Mouse (Mus musculus): ENCODE measurements around the gene Pgm2l1.
"Not testable (repeated sequence)": the region's sequence is repeated elsewhere in the genome, so short reads cannot be mapped to it uniquely, and the experiment has no call there.

Pgm2l1 gene

GRCm38 (mm10) chr7:100230646-100231045 is 3.5 kb downstream of the Pgm2l1 start:
- DNase-seq = no peak

- no peak for DNase-seq
Measured at GRCm38 (mm10) chr7:100231661-100232060, 4.5 kb downstream of the Pgm2l1 start.

GRCm38 (mm10) chr7:100233681-100234080 is 6.5 kb downstream of the Pgm2l1 start:
- DNase-seq = no peak

- DNase-seq = peak; percentile 65
Measured at GRCm38 (mm10) chr7:100234264-100234885, 7.2 kb downstream of the Pgm2l1 start.

GRCm38 (mm10) chr7:100238271-100238670 is 11.1 kb downstream of the Pgm2l1 start:
- DNase-seq = no peak

GRCm38 (mm10) chr7:100240601-100241000 is 13.4 kb downstream of the Pgm2l1 start:
- no peak for DNase-seq

- DNase-seq = no peak
Measured at GRCm38 (mm10) chr7:100243007-100243406, 15.8 kb downstream of the Pgm2l1 start.

- DNase-seq = no peak
Measured at GRCm38 (mm10) chr7:100244225-100244624, 17.0 kb downstream of the Pgm2l1 start.

GRCm38 (mm10) chr7:100245176-100245575 is 18.0 kb downstream of the Pgm2l1 start:
- no peak for DNase-seq

- DNase-seq = no peak
Measured at GRCm38 (mm10) chr7:100250667-100251066, 23.5 kb downstream of the Pgm2l1 start.

- no peak for DNase-seq
Measured at GRCm38 (mm10) chr7:100262350-100262749, 35.2 kb downstream of the Pgm2l1 start.

GRCm38 (mm10) chr7:100264934-100265333 is 37.7 kb downstream of the Pgm2l1 start:
- DNase-seq = not testable (repeated sequence)

- DNase-seq = no peak
Measured at GRCm38 (mm10) chr7:100272369-100272768, 45.2 kb downstream of the Pgm2l1 start.

- DNase-seq = no peak
Measured at GRCm38 (mm10) chr7:100274507-100274906, 47.3 kb downstream of the Pgm2l1 start.

- DNase-seq = no peak
Measured at GRCm38 (mm10) chr7:100276397-100276796, 49.2 kb downstream of the Pgm2l1 start.

GRCm38 (mm10) chr7:100279803-100280202 is 52.6 kb downstream of the Pgm2l1 start:
- DNase-seq = peak; percentile 69

- DNase-seq = no peak
Measured at GRCm38 (mm10) chr7:100281596-100281995, 54.4 kb downstream of the Pgm2l1 start.

- DNase-seq = no peak
Measured at GRCm38 (mm10) chr7:100283298-100283697, 56.1 kb downstream of the Pgm2l1 start.

- DNase-seq = peak; percentile 41
Measured at GRCm38 (mm10) chr7:100285383-100285782, 58.2 kb downstream of the Pgm2l1 start, which contains the start of gene P4ha3. Gene P4ha3 (plus strand): TSS chr7:100285520.

- peak; percentile 79 for DNase-seq
Measured at GRCm38 (mm10) chr7:100287748-100288578, 60.8 kb downstream of the Pgm2l1 start.

GRCm38 (mm10) chr7:100288622-100289021 is 61.4 kb downstream of the Pgm2l1 start:
- peak; percentile 60 for DNase-seq

- DNase-seq = no peak
Measured at GRCm38 (mm10) chr7:100293546-100293945, 66.4 kb downstream of the Pgm2l1 start.

- DNase-seq = no peak
Measured at GRCm38 (mm10) chr7:100295745-100296144, 68.6 kb downstream of the Pgm2l1 start.

GRCm38 (mm10) chr7:100296699-100297098 is 69.5 kb downstream of the Pgm2l1 start:
- DNase-seq = no peak
